Mouse (Mus musculus) liver, embryonic 14.5 days (tissue): Measurements from ENCODE around the gene Ppp1r1a. TPM values are rescaled to one million over a fixed set of nuclear protein-coding genes. Genes with fewer than 3 reads are reported as not detected.
A peak's percentile ranks its signal among the peaks of the same experiment; 100 is the strongest.

Source experiments
- ATAC-seq: fragments of 200-750 bp; cut with Nextera tagmentation; 2 replicates; pipeline ENCODE4 v1.8.0; 2017; ENCODE audit warnings: moderate number of reproducible peaks, mild to moderate bottlenecking, moderate library complexity; ENCODE audit not compliant: insufficient read depth
- DNase-seq, 3 experiments: peaks; one replicate each; pipeline ENCODE4 v3.0.0-alpha.2; 2012 to 2013; ENCODE audit warnings: low read depth in 3 of 3, low spot score in 3 of 3
- H3K27ac ChIP-seq: fragments of 300-500 bp; sonication (generic); 2 replicates; pipeline ENCODE4 v1.5.1; 2014; ENCODE audit warnings: moderate library complexity, mild to moderate bottlenecking, control low read depth, inconsistent platforms
- H3K27me3 ChIP-seq: fragments of 300-500 bp; sonication (generic); 2 replicates; pipeline ENCODE4 v1.6.1; 2014; ENCODE audit warnings: mild to moderate bottlenecking, low read length, moderate library complexity; ENCODE audit not compliant: control insufficient read depth, insufficient read depth
- H3K36me3 ChIP-seq: fragments of 300-500 bp; sonication (generic); replicated peaks from 2 replicates; pipeline ENCODE4 v1.6.1; 2014; ENCODE audit warnings: low read depth; ENCODE audit not compliant: control insufficient read depth, insufficient read depth
- H3K4me1 ChIP-seq, 2 experiments: fragments of 200-500 bp in 1 of 2; fragments of 300-500 bp in 1 of 2; sonication (generic) in 1 of 2; replicated peaks; 2 replicates each; pipeline ENCODE4 v1.6.1; 2012 to 2014; ENCODE audit warnings: antibody characterized with exemption in 1 of 2, inconsistent platforms in 1 of 2, low read length in 1 of 2; ENCODE audit not compliant: control insufficient read depth in 2 of 2, insufficient read depth in 2 of 2
- H3K4me2 ChIP-seq: fragments of 300-500 bp; sonication (generic); 2 replicates; pipeline ENCODE4 v1.6.1; 2014; ENCODE audit warnings: low read depth, mild to moderate bottlenecking, control low read depth, moderate library complexity
- H3K4me3 ChIP-seq, 2 experiments: fragments of 200-500 bp in 1 of 2; fragments of 300-500 bp in 1 of 2; sonication (generic) in 1 of 2; 2 replicates each; pipeline ENCODE4 v1.5.1; 2012 to 2014; ENCODE audit warnings: low read depth in 2 of 2, low read length in 2 of 2, mild to moderate bottlenecking in 2 of 2, control low read depth in 1 of 2, inconsistent platforms in 1 of 2, moderate library complexity in 1 of 2; ENCODE audit not compliant: insufficient read depth in 1 of 2
- H3K9ac ChIP-seq: fragments of 300-500 bp; sonication (generic); replicated peaks from 2 replicates; pipeline ENCODE4 v1.6.1; 2014; ENCODE audit warnings: mild to moderate bottlenecking, control low read depth, moderate library complexity
- H3K9me3 ChIP-seq: fragments of 300-500 bp; sonication (generic); 2 replicates; pipeline ENCODE4 v1.6.1; 2016; ENCODE audit warnings: low read length, mixed read lengths; ENCODE audit not compliant: control insufficient read depth
- CTCF ChIP-seq: IDR thresholded peaks from 2 replicates; pipeline ENCODE4 v1.5.1; 2016; ENCODE audit warnings: antibody characterized with exemption, low read depth, control low read depth
- EP300 ChIP-seq: IDR thresholded peaks from 2 replicates; pipeline ENCODE4 v1.6.1; 2016; ENCODE audit warnings: antibody characterized with exemption, low read depth
- WGBS: fragments of 180-500 bp; shearing (Covaris S2); extraction: QIAGEN DNeasy Blood & Tissue Kit; methylation state at CpG from one replicate; pipeline ENCODE4 v1.1.7; 2014; ENCODE audit not compliant: insufficient replicate concordance; 5-methylcytosine and 5-hydroxymethylcytosine counted together
- polyA plus RNA-seq, 2 experiments: library from polyadenylated mRNA; depleted of rRNA in 1 of 2; stranded (reverse) in 1 of 2; unstranded in 1 of 2; fragments of >200 nt; fragmentation: Nextera tagmentation in 1 of 2; extraction: Ambion mirVana in 1 of 2; gene quantifications; 2 replicates each; pipeline versions ENCODE4 v1.2.1 to v1.2.3; 2012 to 2014

Ppp1r1a gene
- polyA plus RNA-seq, 2 experiments = 0.09 to 0.20 TPM

DNA sequence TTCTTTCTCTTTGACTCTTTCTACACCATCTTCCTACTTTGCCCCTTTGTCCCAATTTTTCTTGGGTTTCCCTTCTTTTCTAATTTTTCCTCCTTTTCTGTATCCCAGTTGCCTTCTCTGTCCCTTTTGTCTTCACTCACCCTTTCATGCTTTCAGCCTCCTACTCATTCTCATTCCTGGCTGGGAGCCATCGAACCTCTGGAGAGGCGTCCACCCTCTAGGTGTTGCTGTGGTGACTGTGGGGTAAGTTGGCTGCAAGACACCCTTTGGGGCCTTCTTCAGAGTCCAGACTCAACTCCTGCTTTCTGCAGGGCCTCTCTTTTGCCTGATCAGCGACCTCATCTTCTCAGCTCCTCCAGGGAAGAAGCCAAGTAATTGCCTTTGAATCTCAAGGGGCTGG, 28.5 kb downstream of the Ppp1r1a start:
- no peaks in the 10 kb centered on the region for H3K36me3 ChIP-seq
- no peak overlapping the region for H3K27ac ChIP-seq
- H3K9me3 ChIP-seq = no peaks in the 10 kb centered on the region
- ATAC-seq (no peak), DNase-seq (no peak)
- WGBS = 50% methylated on average over 3 of the region's 3 CpGs
- H3K27me3 ChIP-seq = peaks cover 4% of the 10 kb centered on the region
- H3K4me2 ChIP-seq = no peak overlapping the region
- no peak overlapping the region for H3K4me3 ChIP-seq
- TF ChIP-seq EP300 = no peak
- TF ChIP-seq CTCF = no peak
- no peak overlapping the region for H3K9ac ChIP-seq
- peaks cover 0 to 3% of the 10 kb centered on the region in 2 experiments; a peak in 1 of 4 replicates for H3K4me1 ChIP-seq

DNA sequence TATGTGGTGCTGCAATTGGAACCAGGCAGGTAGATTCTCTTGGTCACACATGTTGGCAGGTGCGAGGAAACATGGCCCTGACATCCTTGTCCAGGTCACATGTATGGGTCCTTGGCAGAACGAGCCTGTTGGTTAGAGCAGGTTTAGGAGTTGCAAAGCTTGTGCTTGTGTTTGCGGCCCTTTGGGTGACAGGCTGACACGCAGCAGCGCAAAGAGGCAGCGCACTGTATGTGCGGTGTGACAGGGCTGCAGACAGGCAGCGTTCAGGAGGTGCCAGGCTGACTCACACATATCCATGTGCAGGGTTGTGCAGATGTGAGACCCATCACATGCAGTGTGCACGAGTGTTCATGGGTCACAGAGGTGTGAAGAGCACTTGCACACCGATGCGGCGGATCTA, 34.1 kb downstream of the Ppp1r1a start:
- Histone ChIP-seq H3K27me3 (peaks cover 28% of the 10 kb centered on the region), H3K4me2 (no peak overlapping the region), H3K9me3 (no peaks in the 10 kb centered on the region), H3K36me3 (no peaks in the 10 kb centered on the region), H3K27ac (no peak overlapping the region), H3K9ac (no peak overlapping the region), H3K4me1 (no peaks in the 10 kb centered on the region), H3K4me3 (no peak overlapping the region)
- ATAC-seq = no peak
- TF ChIP-seq CTCF (no peak), EP300 (no peak)
- DNase-seq = no peak
- WGBS = 54% methylated on average over 12 of the region's 12 CpGs

DNA sequence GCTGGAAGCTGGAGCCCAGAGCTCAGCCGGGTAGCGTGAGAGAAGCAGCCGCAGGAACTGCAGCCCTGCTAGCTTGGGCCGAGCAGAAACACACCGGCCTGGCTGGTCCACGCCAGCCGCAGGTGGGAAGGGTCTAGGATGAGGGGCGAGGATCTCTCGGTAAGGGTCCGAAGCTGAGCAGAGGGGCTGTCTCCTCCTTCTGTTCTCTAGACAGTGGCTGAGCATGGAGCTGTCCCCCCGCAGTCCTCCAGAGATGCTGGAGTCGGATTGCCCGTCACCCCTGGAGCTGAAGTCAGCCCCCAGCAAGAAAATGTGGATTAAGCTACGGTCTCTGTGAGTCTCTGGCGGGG, 34.6 kb downstream of the Ppp1r1a start:
- H3K4me1 ChIP-seq = no peaks in the 10 kb centered on the region
- H3K9me3 ChIP-seq = no peaks in the 10 kb centered on the region
- DNase-seq = no peak
- no peaks in the 10 kb centered on the region for H3K36me3 ChIP-seq
- no peak overlapping the region for H3K9ac ChIP-seq
- H3K27ac ChIP-seq = no peak overlapping the region
- peak overlapping the region in 1 of 2 experiments; percentile 32; a peak in 2 of 4 replicates for H3K4me3 ChIP-seq
- peak overlapping the region; percentile 62 for H3K4me2 ChIP-seq
- 3% methylated on average over 15 of the region's 15 CpGs for WGBS
- H3K27me3 ChIP-seq = peaks cover 28% of the 10 kb centered on the region
- peak; percentile 18; the same call in 1 of the 2 replicates for ATAC-seq
- TF ChIP-seq CTCF = no peak
- TF ChIP-seq EP300 = no peak

DNA sequence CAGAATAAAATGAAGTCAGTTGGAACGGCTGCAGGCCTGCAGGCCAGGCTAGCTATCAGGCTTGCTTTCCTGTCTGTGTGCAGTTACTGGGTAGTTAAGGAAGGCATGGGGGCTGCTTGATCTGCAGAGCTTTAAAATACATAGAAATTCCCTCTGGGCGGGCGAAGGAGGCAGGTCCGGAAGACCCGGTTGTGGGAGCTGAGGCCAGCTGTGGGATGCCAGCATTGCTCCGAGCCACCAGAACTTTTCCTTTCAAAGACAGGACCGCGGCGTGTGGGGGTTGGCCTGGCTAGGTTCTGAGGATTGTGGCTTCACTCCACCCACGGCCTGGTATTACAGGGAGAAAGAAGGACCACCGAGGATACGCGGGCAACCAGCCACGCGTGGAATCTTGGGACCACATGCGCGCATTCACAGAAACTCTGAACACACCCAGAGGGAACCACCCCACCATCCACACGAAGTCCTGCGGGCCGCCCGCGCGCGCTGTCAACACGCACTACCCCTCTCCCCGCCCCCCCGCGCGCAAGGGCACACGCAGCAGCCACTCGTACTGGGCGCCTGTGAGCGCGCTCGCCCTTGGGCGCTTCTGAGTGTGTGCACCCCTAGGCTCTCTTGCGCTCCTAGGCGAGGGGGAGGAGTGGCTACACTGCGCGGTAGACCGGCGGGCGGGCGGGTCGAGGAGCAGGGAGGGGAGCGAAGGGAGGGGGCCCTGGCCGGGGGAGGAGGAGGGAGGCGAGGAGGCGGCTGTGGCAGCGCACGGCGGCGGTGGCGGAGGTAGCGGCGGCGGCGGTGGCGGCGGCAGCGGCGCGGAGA, 35.2 kb downstream of the Ppp1r1a start, which contains the start of gene Pde1b:
Gene Pde1b (plus strand): TSS at position 600 of the 816 bp plus-strand sequence.
- Histone ChIP-seq H3K27me3 (peaks cover 28% of the 10 kb centered on the region), H3K4me2 (peak within 1 kb of the TSS; percentile 62), H3K36me3 (no peaks in the 10 kb centered on the region), H3K4me1 (no peaks in the 10 kb centered on the region), H3K9ac (no peak within 1 kb of the TSS), H3K9me3 (no peaks in the 10 kb centered on the region), H3K4me3 (peak within 1 kb of the TSS; percentile 6 to 32), H3K27ac (no peak within 1 kb of the TSS)
- peak; percentile 60 for ATAC-seq
- TF ChIP-seq CTCF = no peak
- TF ChIP-seq EP300 = no peak
- WGBS = 1% methylated on average over 52 of the region's 63 CpGs
- no peak for DNase-seq

DNA sequence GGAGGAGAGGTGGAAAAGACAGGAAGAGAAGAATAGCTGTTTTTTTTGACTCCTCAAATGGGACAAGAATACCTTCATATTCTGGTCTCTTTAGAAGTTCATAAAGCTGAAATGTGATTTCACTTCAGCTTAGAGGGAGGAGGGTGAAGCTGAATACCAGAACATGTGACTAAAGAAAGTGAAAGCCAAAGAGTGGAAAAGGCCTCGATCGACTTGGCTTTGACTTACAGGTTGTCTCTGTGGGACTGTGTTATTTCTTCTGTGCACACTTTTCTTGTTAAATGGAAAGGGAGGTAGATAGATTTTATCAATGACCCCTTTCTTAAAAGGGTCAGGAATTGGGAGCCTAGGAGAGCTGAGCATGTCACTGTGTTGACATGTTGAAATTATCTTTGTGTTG, 36.6 kb downstream of the Ppp1r1a start:
- H3K27ac ChIP-seq = no peak overlapping the region
- no peaks in the 10 kb centered on the region for H3K9me3 ChIP-seq
- peaks cover 28% of the 10 kb centered on the region for H3K27me3 ChIP-seq
- H3K4me2 ChIP-seq = no peak overlapping the region
- H3K9ac ChIP-seq = no peak overlapping the region
- TF ChIP-seq EP300 = no peak
- TF ChIP-seq CTCF = no peak
- H3K4me1 ChIP-seq = no peaks in the 10 kb centered on the region
- H3K4me3 ChIP-seq = no peak overlapping the region
- no peaks in the 10 kb centered on the region for H3K36me3 ChIP-seq
- ATAC-seq (no peak), DNase-seq (no peak)
- WGBS = 58% methylated on average over 2 of the region's 2 CpGs
